Mouse (Mus musculus) left cerebral cortex, adult 8-10 months (tissue): ENCODE data around the gene Egf. TPM values are rescaled to one million over a fixed set of nuclear protein-coding genes. Genes with fewer than 3 reads are reported as not detected.
A peak's percentile ranks its signal among the peaks of the same experiment; 100 is the strongest.

ENCODE experiments used
- DNase-seq, 2 experiments: peaks; one replicate each; pipeline ENCODE4 v3.0.0; 2022; ENCODE audit warnings: low spot score in 2 of 2
- total RNA-seq, 4 experiments: library from RNA; stranded (reverse); gene quantifications; 2 replicates each; pipeline ENCODE4 v1.2.4; 2022

Egf gene
- total RNA-seq, 4 experiments from 2014 or later: 1.8 to 2.7 (median 2.3) TPM

DNA sequence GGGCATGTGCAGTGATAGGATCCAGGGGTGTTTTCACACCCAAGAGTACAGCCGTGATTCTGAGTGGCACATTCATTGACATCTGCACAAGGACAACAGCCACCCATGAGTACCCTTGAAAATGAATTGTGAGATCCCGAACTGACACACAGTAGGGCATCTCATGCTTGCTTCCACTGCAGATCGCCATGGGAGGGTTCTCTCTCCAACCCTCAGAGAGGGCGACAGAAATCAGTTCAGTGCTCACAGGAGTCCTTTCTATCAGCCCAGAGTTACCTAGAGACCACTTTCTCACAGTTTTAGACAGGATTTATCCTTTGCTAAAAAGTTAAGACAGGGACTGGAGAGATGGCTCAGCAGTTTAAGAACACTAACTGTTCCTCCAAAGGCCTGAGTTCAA lies 31.8 kb downstream of the Egf start:
- no peak for DNase-seq

GRCm38 (mm10) chr3:129714542-129715145 lies 40.5 kb downstream of the Egf start:
- no peak for DNase-seq

GRCm38 (mm10) chr3:129708157-129708556 lies 47.0 kb downstream of the Egf start:
- DNase-seq: no peak

- DNase-seq: no peak
Observed at GRCm38 (mm10) chr3:129698882-129699281, 56.2 kb downstream of the Egf start.

- no peak for DNase-seq
Observed at GRCm38 (mm10) chr3:129698365-129698764, 56.8 kb downstream of the Egf start.

DNA sequence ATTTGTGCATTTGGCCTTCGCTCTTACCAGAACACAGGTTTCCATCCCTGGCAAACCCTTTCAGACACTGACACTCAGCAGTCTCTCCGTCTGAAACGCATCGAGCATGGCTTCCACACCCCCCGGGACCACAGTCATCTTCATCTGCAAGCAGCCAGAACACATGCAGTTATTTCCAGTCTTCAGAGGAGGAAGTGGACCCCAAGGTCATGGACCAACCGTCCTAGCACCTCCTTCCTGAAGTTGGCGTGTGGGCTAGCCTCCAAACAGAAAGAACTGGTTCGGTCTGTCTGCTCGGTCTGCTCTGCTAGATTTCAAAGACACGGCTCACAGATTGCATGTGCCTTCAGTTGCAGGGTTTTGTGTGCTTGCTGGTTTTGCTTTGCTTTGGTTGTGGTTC lies 57.4 kb downstream of the Egf start:
- no peak for DNase-seq

DNA sequence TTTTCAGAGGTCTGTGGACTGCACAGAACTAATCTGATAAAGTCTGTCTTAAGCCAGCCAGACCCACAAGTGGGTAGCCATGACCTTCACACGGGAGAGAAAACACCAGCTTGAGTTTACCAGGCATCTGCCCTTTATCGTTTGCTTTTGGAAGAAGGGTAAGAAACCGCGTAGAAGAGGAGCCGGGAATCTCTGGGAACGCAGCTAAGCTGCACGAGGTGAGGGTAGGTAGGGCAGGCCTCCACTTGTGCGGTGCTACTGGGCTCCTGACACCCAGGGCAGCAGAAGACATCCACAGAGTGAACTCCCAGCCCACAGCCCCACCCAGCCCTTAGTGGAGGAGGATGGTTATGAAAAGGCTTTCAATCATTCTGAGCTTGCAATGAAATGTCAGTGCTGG lies 59.2 kb downstream of the Egf start:
- DNase-seq: no peak

DNA sequence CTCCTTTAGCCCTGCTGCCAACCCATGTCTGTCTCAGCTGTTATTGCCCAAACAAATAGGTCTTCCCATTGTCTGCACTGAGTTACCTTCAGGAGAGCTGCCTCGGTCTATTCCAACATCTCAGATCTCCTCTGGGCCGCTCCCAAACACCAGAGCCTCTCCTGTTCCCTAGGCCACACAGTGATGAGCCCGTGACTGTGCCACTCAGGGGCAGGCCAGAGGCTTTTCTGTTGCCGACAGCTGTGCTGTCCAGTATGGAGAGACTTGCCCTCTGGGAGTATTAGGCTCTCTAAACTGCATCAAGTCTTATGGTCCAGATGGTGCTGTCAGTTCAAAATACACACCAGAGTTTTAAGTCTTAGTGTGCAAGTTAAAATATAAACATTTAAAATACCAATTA lies 61.5 kb downstream of the Egf start:
- DNase-seq: no peak

DNA sequence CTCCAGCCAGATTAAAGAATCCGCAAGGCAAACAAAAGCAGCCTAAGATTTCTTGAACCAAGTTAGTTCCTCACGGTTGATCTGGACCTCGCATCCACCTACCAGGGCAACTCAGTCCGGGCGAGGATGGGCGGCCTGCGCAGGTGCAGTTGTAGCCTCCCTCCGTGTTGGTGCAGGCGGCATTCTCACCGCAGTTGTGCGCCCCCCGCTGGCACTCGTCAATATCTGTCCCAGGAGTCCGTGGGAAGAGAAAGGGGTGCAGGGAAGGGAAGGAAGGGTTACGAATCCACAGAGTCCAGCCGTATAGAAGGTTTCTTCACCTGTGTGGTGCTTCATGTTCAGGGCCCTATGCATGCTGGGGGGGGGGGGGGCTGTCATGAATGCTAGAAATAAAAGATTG lies 62.3 kb downstream of the Egf start:
- DNase-seq: no peak

DNA sequence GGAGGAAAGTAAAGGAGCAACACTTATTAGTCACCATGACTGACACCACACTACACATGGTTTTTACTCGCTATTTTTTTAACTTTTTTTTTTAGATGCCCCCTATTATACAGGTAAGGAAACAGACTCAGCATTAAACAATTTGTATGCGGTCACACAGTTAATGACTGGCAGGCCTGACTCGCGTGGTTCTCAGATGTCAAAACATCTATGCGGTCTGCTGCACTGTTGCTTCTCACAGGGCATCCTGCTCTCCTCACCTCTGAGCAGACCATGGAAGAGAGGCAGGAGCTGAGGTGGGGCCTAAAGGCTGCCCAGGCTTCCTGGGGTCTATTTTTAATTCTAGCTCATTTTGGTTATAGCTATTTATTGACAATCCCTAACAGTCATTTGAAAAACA lies 67.7 kb downstream of the Egf start:
- no peak for DNase-seq

- peak in 1 of 2 experiments; percentile 16 for DNase-seq
Observed at GRCm38 (mm10) chr3:129686698-129687333, 68.3 kb downstream of the Egf start.

- DNase-seq: no peak
Observed at GRCm38 (mm10) chr3:129686196-129686595, 68.9 kb downstream of the Egf start.

DNA sequence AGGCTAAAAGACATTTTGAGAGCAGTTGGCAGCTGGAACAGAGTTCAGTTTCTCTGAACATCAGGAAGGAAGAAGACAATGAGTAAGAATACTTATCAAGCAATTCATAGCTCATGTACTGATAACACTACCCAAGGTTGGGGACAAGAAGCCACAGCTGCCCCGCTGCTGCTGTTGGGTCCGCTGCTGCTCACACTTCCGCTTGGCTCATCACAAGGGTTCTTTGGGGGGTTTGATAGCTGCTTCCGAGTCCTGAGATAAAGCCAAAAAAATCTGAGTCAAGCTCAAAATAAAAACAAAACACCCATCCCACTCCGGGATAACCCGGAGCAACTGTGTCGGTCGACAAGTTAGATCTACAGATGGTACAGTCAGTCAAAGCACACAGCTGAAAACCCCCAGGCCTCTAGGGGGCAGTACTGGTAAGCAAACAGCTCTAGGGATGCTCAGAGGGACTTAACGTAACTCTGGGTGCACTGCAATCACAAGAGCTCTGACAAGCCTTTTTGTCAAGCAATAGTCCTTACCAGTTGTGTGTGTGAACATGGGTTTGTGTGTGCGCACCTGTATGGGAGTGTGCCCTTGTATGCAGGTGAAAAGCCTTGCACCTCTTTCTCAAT lies 71.9 kb downstream of the Egf start:
- no peak for DNase-seq

GRCm38 (mm10) chr3:129682389-129682788 lies 72.7 kb downstream of the Egf start:
- no peak for DNase-seq

DNA sequence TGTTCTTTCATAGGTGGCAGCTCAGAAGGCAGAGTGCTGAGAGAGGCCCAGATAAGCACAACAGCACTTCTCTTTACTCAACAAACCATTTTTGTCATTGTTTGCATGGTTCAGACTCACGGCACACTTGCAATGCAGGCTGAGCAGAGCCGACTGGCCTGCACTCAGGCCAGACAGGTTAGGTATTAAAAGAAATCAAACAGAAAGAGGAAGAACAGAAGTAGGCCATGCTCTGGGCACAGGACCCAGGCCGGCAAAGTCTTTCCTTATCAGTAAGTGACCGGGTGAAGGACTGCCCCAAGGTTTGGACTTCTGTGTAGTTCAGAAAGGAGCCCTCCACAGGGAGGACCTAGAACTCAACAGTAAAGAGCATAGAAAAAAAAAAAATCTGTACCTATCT lies 73.3 kb downstream of the Egf start:
- DNase-seq: no peak

DNA sequence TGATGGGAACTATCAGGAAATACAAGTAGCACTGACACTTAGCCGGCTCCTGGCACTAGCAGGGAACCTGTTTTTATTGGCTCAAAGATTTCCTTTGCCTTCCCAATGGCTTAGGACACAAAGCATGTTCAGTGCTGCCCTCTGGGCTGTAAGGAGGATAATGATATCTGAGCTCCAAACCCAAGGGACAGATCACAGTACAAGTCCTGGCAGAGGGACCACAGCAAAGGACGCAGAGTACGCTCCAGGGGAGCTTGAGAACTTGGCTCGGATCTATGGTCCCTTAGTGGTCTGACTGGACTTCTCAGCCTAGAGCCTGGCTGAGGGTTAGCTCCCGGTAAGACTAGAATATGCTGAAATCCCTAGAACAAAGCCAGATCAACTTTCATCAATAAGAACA lies 74.9 kb downstream of the Egf start:
- DNase-seq: no peak

- DNase-seq: no peak
Observed at GRCm38 (mm10) chr3:129675923-129676322, 79.2 kb downstream of the Egf start.

GRCm38 (mm10) chr3:129663906-129664305 lies 91.2 kb downstream of the Egf start:
- no peak for DNase-seq

GRCm38 (mm10) chr3:129658776-129659175 lies 96.3 kb downstream of the Egf start:
- DNase-seq: no peak

- no peak for DNase-seq
Observed at GRCm38 (mm10) chr3:129657775-129658174, 97.3 kb downstream of the Egf start.

DNA sequence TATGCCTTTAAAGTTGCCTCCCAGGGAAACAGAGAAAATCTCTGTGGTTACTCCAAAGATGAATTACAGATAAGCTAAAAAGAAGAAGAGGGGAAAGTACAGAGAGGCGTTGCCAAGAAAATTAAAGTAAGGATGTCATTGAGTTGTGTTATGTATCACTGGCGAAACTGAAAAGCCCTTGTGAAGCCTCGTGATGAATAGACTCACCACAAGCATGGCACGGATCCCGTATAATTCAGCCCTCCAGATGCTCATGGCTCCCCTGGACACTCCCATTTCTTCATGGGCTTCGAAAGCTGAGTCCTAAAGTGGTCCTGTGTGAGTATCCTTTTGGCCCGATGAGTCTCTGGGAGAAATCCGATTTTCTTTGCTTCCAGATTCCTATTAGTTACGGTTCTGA lies 97.9 kb downstream of the Egf start:
- no peak for DNase-seq

GRCm38 (mm10) chr3:129656540-129656939 lies 98.6 kb downstream of the Egf start:
- DNase-seq: no peak

GRCm38 (mm10) chr3:129652476-129652875 lies 102.6 kb downstream of the Egf start:
- DNase-seq: no peak
